Mouse (Mus musculus) gastrocnemius, postnatal 36 days (tissue): Measurements from ENCODE around the gene Dcp1b. TPM values are rescaled to one million over a fixed set of nuclear protein-coding genes. Genes with fewer than 3 reads are reported as not detected.

Experiments
- DNase-seq, 2 experiments: peaks; one replicate each; pipeline ENCODE4 v3.0.0; 2022
- intact Hi-C: fragments of 180-260 bp; cut with DNase I; formaldehyde crosslinking; loops from one replicate; pipeline ENCODE4 v1.15.1; 2025
- long read RNA-seq, 2 experiments: library from polyadenylated mRNA; stranded (forward); transcript quantifications; one replicate each; pipeline ENCODE4 v2.0.0; 2021
- total RNA-seq, 2 experiments: library from RNA; stranded (reverse); gene quantifications; 2 replicates each; pipeline ENCODE4 v1.2.3; 2021

Gene Dcp1b
- total RNA-seq, result 1 to 10 TPM; 3.1 to 4.0 TPM
- long read RNA-seq, experiment 1, partial matches to known transcripts, result 0 of 6 reads
- long read RNA-seq, experiment 1, other reads (novel, unspliced or antisense), result 1 of 6 reads
- long read RNA-seq, experiment 2, partial matches to known transcripts, result 1 of 4 reads
- long read RNA-seq, experiment 2, other reads (novel, unspliced or antisense), result 0 of 4 reads

DNA sequence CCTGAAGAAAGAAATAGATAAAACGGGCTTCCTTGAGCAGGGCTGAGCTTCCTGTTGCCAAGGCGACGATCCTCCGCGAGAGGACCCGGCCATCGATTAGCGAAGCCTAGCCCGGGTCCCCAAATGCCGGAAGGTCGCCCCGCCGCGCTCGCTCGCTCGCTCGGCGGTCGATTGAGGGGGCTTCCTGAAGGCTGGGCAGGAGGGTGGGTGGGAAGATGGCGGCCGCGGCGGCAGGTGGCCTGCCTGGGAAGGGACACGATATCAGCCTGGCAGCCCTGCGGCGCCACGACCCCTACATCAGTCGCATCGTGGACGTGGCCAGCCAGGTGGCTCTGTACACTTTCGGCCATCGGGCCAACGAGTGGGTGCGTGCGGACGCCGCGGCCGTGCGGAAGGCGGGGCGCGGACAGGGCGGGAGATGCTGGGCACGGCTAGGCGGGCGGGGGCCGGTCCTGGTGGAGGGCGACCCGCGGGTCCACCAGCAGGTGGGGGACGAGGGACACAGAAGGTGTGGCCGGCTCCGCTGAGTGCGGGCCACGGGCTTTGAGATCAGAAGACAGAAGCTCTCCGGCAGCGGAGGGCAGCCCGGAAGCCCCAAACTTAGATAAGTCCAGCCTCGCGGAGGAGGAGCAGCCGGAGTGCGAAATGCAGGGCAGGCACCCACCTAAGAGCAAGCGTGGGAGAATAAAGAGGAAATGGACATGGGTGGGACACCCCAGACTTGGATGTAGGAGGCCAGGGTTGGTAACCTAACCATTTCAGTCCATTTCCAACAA is at the start of gene Dcp1b:
Gene Dcp1b, plus strand, starts transcription at position 176 of the 776 bp plus-strand sequence.
- intact Hi-C loops, result no loop called here

GRCm38 (mm10) chr6:119126991-119127390 is 48.1 kb upstream of the Dcp1b start:
- intact Hi-C loops, result loop anchor here (10.0 kb wide), 1 partner anchor 308 kb away; no protein-coding TSS in a partner anchor
- DNase-seq, result no peak

More for the DNA sequence above, at the start of gene Dcp1b:
- DNase-seq, result peak; percentile 74 to 84

GRCm38 (mm10) chr6:119128076-119128475 is 47.0 kb upstream of the Dcp1b start:
- no peak for DNase-seq
- intact Hi-C loops, result loop anchor here (10.0 kb wide), 1 partner anchor 307 kb away; no protein-coding TSS in a partner anchor

DNA sequence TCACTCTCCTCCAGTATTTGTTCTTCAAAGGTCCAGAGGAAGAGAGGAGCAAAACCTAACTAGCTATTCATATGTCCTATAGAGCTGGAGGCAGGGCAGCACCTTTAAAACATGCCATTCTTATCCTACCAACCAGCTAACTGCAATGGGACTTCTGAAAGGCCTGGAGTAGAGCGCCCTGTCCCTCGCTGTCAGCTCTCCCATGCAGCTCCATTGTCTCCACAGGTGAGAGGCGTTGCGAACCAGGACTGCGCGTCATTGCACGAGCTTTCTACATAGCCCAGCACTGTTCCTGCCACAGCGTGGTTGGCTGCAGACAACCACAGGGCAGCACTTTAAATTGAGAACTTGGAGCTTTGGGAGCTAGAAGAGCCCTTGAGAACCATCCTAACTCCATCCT is 46.5 kb upstream of the Dcp1b start:
- intact Hi-C loops, result loop anchor here (10.0 kb wide), 1 partner anchor 306 kb away; no protein-coding TSS in a partner anchor
- no peak for DNase-seq

- intact Hi-C loops, result loop anchor here (5.0 to 10.0 kb wide), 2 partner anchors 218 to 305 kb away; no protein-coding TSS in a partner anchor
Measured at GRCm38 (mm10) chr6:119129664-119130063, 45.4 kb upstream of the Dcp1b start.

DNA sequence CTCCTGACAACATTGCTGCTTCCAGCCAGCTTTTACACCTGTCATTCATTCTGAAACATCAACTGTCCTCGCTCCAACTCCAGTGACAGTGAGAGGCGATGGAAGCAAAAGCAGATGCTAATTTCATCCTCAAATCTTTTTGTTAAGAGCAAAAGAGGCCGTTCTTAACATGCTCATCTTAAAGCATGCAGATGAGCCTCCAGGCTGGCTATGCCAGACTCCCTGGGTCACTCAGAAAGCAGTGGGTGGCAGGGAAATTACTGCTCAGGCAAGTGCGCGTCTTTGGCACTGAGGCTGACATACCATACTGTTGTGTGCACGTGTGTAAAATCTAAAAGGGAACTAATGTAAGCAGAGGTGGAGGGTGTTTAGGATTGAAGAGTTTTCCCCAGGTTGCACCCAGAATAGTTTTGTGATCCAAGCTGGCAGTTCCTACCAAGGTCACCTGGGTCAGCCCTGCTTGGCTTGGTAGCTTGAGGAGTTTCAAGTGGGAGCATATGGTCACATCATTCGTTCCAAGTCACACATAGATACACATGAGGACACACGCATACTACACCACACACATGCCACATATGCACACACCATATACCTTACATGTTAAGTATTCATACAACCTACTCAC is 42.8 kb upstream of the Dcp1b start:
- no peak for DNase-seq
- intact Hi-C loops, result loop anchor here (5.0 kb wide), 1 partner anchor 215 kb away; no protein-coding TSS in a partner anchor

More at GRCm38 (mm10) chr6:119129664-119130063, 45.4 kb upstream of the Dcp1b start:
- DNase-seq, result peak; percentile 17 to 18

DNA sequence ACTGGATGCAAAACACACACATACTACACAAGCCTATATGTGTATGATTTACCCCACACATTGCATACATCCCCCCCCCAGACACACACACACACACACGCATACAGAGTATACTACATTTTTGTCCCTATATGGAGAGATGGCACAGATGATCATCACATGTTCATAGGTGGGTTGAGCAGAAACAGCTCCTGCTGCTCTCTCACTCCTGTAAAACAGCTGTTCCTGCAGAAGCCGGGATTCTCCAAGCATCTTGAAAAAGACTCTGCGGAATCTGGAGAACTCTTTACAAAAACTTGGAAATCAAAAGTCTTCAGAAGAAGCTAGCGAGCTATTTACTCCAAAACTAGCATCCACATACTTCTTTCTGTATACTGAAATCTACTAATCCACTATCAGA is 42.2 kb upstream of the Dcp1b start:
- intact Hi-C loops, result loop anchor here (5.0 kb wide), 1 partner anchor 214 kb away; no protein-coding TSS in a partner anchor
- DNase-seq, result no peak

DNA sequence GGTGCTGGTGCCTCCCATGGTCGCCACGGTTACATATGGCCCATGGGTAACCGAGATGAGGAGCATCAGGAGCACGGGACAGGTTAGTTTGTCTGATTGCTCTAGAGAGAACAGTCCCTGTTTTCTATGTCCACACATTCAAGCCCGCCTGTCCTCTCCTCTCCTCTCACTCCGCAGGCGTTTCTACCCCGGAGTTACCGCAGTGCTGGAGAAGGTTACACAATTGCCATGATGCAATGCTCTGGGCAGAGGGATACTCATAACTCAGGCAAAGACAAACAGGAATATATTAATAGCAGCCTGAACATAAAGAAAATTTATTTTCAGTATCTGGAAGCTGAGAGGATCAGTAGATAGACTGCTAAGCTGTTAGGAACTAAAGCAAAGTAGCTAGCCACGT is 37.3 kb upstream of the Dcp1b start:
- DNase-seq, result no peak
- intact Hi-C loops, result no loop called here

DNA sequence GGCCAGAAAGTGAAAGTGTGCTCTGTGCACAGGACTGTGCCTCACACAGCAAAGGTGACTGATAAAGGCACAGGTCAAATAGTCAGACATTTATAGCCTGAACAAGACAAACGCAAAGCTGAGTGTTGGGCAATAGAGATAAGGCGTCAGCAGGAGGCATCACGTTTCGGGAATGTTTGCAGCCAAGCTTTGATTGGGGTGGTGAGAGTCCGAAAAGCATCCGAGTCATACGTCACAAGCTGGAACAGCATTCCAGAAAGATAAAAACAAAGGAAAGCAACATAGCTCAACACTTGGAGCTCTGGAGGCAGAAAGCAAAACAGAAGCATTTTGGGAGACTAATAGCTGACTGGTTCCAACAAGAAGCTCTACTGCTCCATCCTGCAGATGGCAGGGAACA is 35.5 kb upstream of the Dcp1b start:
- DNase-seq, result no peak
- intact Hi-C loops, result no loop called here

GRCm38 (mm10) chr6:119145109-119145508 is 29.9 kb upstream of the Dcp1b start:
- intact Hi-C loops, result no loop called here
- no peak for DNase-seq

GRCm38 (mm10) chr6:119165677-119166076 is 9.4 kb upstream of the Dcp1b start:
- intact Hi-C loops, result no loop called here
- DNase-seq, result no peak

- intact Hi-C loops, result no loop called here
Measured at GRCm38 (mm10) chr6:119174307-119175074, 562 bp upstream of the Dcp1b start.

GRCm38 (mm10) chr6:119176103-119176502 is 1.1 kb downstream of the Dcp1b start:
- intact Hi-C loops, result no loop called here
- no peak for DNase-seq

More at GRCm38 (mm10) chr6:119174307-119175074, 562 bp upstream of the Dcp1b start:
- DNase-seq, result no peak

GRCm38 (mm10) chr6:119177101-119177500 is 2.0 kb downstream of the Dcp1b start:
- DNase-seq, result no peak
- intact Hi-C loops, result no loop called here

DNA sequence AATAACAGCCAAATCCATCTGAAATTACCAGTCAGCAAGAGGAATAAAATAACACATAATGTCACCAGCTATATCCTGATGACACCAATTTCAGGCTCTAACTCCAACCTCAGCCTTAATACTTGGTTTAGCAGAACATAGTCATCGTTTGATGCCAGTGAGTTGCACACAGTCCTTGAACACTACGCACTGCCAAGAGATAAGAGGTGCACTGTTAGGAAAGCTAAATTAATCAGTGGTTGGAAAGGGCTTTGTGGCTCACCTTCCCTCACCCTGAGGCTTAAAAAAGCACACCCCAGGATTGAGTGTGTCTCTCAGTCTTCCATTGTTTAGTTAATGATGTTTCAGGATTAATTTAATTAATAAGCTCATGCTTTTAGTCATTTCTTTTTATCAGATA is 5.1 kb downstream of the Dcp1b start:
- intact Hi-C loops, result no loop called here
- no peak for DNase-seq

DNA sequence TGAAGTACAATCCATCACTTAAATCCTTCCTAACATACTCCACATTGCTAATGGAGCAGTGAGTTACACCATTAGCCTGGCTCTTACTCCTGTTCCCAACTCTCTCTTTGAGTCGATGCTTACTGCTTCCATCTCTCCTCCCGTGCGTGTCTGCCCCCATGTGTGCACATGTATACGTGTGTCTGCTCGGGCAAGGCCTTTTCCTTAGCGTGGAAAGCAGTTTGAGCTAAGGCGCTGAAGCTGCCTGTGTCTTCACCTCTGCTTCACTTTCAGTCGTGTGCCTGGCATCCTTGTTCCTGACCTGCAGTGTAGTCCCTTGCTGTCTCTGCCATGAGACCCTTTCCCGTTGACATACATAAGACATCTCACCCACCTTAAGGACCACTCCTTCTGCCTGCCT is 7.2 kb downstream of the Dcp1b start:
- DNase-seq, result no peak
- intact Hi-C loops, result no loop called here

GRCm38 (mm10) chr6:119183781-119184180 is 8.7 kb downstream of the Dcp1b start:
- no peak for DNase-seq
- intact Hi-C loops, result no loop called here

- DNase-seq, result no peak
- intact Hi-C loops, result no loop called here
Measured at GRCm38 (mm10) chr6:119186658-119187057, 11.6 kb downstream of the Dcp1b start.

DNA sequence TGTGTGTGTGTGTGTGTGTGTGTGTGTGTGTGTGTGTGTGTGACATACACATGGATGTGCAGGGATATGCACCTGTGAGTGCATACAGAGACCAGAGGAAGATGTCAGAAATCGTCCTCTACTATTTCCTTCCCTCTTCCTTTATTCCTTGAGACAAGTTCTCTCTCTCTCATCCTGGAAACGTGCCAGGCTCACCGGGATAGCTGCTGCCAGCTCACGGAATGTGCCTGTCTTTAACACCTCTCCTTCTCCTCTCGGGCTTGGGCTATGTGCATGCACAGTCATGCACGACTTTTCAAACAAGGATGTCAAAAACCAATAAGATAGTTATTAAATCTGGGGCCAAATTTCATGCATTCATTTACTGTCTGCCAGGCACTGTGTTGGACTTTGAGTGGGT is 12.6 kb downstream of the Dcp1b start:
- no peak for DNase-seq
- intact Hi-C loops, result no loop called here

- no peak for DNase-seq
- intact Hi-C loops, result no loop called here
Measured at GRCm38 (mm10) chr6:119191478-119191877, 16.4 kb downstream of the Dcp1b start.
